Mouse (Mus musculus) urinary bladder, postnatal 10 days (tissue): Measurements from ENCODE around the gene Zdhhc15.
"Not testable (repeated sequence)": the region's sequence is repeated elsewhere in the genome, so short reads cannot be mapped to it uniquely, and the experiment has no call there.

Experiments used
- DNase-seq: peaks from one replicate; pipeline ENCODE4 v3.0.0; 2022; ENCODE audit warnings: low spot score

Zdhhc15 gene

DNA sequence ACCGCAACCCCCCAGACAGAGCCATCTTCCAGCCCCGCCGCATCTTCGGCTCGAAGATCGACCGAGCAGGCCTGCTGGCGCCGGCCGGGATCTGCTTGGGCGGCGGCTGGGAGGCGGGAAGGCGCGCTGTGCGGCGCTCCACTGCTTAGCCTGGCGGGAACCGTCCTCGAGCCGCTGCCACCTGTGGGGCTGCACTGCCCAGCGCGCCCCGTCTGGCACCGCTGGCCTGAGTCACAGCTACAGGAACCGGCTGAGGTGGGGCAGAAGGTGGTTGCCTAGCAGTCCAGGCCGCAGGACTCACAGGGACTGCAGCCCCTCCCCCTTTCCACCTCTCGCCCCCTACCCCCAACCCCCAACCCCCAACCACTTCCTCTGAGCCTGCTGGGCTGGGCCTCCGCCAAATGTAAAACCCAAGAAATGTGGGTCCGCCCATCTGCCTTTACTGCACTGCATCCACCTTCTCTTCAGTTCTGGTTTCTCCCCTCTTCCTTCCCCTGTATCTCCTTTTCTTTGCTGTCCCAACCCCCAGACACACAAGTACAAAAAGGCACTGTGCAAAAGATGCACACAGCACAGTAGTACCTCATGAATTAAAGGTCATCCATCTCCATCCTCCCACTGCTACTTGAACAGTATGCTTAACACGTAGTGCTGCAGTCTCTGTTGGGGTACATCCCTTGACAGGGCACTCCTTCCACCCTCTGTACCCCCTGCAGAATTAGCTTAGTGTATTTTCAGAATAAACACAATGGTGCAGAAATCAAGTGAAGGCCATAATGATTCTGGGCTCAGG is at the start of gene Zdhhc15:
Zdhhc15 (minus strand) TSS at position 308 of the 793 bp plus-strand sequence.
- peak; percentile 10 for DNase-seq

DNA sequence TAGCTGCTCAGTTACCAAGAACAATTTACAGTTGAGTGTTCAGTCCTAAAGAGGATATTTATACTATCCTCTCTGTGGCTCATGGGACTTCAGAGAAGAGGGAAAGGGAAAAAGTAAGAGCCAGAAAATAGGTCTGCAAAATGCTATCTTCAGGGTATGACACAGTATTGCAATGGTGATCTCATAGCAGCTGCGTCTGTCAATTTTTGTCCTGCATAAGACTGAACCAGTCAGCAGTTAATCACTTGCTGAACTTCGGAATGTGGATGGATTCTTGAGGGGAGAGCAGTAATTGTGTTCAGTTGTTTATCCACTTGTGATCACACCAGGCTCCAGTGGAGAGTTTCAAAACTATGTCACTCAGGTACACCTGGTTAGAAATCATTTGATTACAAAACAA is 37.1 kb upstream of the Zdhhc15 start:
- DNase-seq, result no peak

DNA sequence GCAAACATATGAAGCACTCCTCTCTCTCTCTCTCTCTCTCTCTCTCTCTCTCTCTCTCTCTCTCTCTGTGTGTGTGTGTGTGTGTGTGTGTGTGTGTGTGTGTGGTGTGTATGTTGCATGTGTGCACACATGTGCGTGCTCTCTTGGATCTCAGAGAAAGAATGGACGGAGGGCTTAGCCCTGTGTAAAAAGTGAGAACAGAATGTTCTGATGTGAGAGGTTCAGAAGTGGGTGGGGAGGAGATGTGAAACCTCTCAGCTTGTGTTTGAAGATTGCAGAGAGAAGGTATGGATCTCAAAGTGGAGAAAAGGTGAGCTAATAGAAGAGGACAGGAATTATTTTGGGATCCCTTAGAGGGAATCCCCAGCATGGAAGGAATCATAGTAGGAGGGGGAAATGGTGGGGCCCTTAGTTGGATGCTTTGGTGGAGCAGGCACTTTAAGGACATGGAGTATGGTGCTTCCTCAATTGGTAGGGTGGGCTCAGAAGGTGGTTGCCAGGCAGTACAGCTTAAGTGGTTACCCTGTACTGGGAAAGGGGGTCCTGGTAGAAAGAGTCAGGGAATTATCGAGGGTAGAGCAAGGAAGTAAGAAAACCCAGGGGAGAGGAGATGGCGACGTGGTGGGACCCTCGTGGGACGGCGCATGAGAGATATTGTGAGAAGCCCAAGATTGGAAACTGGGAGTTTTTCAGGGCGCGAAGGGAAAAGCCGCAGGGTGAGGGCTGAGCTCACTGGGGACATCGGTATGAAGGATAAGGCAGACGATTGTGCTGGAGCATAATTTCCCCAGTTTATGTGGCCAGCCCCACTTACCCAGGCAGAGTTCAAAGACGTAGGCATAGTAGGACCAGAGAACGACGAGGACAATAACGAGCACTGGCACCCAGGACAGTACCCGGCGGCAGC is 761 bp downstream of the Zdhhc15 start:
- DNase-seq, result no peak

DNA sequence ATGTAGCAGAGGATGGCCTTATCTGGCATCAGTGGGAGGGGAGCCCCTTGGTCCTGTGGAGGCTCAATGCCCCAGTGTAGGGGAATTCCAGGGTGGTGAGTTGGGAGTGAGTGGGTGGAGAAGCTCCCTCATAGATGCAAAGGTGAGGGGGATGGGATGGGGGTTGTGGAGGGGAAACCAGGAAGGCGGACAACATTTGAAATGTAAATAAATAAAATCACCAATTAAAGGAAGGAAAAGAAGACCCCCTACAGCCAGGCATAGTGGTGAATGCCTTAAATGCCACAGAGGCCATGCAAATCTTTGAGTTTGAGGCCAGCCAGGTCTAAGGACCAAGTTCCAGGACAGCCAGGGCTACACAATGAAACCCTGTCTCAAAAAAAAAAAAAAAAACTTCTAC is 13.9 kb downstream of the Zdhhc15 start:
- no peak for DNase-seq

DNA sequence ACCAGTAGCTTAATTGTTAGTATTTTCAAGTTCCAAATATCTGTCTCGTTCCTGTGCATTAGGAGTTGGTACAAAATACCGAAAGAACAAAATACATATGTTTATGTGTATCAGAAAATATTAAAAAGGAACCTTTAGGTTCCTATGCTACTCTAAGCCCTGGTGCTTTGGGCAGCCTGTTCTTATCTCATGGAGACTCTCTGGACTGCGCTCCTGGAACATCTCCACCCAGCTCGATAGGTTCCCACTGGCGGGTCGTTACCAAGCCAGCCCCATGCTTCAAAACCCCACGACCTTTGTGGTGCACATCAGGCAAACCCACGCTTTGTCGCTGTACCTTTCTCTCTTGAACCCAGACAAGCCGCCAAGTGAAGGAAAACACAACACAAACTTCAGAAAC is 58.3 kb downstream of the Zdhhc15 start:
- no peak for DNase-seq

DNA sequence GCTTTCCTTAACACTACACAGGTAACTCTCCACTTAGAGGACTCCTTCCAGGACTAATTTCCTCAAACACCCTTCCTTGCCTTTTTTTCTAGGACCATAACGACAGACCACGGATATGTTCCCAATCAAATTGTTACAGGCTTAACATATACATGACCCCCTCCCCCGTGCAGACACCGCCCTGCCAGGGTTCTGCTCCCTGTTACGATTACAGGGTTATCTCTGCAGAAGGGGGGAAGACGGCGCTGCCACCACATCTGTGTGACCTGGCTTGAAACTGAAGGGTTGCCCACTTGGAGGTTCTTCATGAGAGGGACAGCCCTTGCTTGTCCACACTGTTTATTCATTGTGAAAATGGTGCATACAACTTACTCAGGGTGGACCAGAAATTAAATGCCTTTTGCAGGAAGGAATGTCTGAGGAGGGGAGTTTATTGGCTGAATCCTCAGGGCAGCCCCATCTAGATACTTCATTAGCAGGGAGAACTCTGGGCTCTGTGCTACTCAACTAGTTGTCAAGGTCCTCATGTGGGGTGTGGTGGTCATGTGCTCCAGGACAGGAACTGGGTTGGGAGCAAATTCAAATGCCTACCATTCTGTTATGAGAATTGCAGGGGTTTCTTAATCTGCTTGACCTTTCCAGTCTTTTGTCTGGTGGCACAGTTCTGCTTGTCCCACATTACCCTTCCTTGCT is 67.0 kb downstream of the Zdhhc15 start:
- DNase-seq, result not testable (repeated sequence)

DNA sequence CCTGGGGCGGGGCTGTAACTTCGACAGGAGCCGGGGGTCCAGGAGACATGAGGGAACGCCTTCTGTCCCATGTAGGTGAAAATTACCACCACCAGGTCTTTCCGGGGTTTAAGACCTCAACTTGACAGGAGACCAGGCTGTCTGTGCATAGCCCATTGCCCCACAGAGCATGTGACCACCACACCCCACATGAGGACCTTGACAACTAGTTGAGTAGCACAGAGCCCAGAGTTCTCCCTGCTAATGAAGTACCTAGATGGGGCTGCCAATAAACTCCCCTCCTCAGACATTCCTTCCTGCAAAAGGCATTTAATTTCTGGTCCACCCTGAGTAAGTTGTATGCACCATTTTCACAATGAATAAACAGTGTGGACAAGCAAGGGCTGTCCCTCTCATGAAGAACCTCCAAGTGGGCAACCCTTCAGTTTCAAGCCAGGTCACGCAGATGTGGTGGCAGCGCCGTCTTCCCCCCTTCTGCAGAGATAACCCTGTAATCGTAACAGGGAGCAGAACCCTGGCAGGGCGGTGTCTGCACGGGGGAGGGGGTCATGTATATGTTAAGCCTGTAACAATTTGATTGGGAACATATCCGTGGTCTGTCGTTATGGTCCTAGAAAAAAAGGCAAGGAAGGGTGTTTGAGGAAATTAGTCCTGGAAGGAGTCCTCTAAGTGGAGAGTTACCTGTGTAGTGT is 68.5 kb downstream of the Zdhhc15 start:
- DNase-seq, result not testable (repeated sequence)

DNA sequence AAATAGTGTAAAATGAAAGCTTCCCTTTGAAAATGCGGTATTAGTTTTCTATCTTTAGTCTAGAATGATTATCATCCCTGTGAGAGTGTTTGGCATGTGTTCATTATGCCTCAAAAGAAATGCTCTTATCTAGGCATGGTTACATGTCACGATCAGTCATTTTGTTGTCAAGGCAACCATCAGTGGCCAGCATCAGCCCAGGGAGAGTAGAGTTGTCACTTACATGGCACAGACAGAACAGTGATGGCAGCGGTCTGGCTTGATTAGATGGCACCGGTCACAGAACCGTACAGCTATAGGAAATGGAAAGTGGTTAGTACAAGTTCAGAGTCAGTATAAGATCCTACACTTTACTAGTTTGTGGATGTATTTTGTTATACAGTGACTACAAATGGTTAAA is 96.9 kb downstream of the Zdhhc15 start:
- no peak for DNase-seq

DNA sequence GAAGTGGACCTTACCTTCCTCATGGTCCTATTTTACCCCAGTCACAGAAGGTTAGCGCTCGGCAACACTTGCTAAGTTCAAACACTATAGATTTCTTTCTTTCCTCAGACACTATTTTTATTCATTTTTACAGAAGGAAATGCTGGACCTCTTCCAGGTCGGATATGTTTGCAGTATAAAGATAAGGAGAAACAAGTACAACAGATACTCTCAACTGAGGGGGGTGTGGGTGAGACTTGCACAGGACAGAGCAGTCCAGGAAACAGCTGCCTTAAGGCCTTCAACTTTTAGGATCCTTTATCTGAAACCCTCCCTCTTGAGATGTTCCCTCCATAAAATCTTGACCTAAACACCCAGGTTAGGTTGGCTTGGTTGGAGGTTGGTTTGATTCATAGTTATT is 103.4 kb downstream of the Zdhhc15 start:
- DNase-seq, result no peak

DNA sequence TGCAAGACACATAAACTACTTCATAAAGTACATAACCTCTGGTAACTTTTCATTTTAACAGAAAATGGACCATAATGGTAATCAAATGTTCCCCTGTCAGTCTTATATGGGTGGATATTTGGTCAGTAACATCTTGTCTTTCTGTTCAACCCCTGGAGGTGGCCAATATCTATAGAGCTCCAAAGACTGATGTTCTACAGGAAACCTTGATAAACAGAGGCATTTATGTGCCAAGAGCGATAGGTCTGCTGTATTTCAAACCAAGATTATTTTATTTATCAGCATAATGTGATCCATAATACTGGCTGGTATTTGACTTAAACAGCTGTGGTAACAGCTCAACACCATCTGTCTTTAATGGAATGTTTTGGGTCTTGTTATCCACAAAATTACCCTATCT is 125.6 kb downstream of the Zdhhc15 start:
- no peak for DNase-seq

DNA sequence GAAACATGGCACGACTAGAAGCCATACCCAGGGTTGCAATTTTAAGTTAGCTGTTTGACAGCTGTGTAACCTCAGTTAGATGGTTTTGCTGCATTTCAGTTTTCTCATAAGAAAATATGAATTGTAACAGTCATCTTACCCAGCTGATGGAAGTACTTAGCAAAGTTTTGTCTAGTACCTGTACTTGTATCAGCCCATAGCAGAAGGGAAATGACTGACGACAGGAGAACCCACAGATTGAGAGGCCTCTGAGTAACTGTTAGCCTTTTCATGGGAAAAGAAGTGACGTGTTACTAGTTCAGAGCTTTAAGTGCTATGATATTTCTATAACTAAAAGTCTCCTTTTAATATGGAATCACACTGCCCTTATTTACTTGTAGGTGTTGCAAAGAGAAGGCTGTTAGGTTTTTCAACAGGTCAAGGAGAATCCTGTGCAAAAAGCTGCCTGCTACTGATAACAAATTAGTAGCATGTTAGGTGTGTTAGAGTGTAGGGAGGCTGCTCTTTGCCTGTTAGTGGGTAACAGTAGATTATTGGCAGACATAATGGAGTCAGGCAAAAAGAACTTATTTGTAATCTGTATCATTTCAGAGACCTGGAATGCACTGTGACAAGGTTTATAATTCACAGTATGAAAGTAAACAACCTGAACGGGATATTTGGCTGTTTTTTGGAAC is 126.8 kb downstream of the Zdhhc15 start:
- no peak for DNase-seq

DNA sequence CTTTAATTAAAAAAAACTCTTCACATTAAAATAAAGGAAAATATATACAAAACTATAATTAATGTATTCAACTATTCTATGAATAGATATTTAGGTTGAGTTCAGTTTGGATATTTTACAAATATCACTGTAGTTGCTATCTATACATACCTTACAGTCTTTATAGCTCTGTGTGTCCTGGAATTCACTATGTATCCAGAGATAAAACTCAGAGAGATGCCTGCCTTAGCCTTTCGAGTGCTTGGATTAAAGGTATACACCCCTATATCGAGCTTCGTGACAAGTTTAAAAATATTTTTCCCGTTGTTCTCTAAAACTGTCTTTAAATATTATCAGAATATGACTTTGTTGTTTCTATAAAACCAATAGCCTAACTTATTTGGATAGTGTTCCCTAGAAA is 128.2 kb downstream of the Zdhhc15 start:
- no peak for DNase-seq

DNA sequence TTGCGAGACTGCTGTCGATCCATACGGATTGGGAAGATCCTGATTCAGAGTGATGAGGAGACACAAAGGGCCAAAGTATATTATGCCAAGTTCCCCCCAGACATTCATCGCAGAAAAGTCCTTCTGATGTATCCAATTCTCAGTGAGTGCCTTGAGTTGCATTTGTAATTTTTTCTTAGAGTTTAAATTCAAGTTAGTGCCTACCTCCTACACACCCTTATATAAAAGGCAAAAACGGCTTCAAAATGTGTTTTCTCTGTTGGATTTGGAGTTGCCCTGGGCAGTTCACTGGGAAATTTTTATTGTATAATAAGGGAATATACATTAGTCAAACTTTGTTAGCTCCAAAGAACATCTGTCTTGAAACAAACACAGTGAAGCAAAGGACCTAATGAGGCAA is 169.1 kb downstream of the Zdhhc15 start:
- no peak for DNase-seq

DNA sequence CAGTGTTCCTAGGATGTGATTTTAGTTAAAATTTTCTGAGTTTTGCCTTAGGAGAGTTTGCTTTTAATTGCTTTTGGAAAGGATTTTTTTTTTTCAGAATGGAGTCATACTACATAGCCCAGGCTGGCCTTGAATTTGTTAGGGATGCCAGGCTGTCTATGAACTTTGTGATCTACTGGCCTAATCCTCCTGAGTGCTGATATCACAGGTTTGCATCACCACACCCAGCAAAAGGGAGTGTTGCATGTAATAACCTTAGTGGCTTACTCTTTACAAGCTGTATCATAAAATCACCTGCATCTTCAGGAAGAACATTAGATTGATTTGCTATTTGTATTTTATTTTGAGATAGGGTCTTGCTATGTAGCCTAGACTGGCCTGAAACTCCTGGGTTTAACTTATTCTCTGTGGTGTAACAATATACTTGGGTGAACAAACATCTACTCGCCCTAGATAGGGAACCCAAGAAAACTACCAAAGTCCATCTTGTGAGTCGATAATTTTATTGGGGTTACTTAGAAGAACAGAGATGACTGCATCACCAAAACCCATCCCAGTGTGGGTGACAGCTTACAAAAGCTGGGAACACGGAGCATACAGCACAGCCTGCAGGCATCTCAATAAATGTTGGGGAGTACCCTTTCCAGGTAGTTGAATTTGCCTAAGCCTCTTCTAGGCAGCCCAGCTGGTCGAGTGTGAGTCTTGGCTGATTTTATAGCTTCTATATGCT is 181.1 kb downstream of the Zdhhc15 start:
- DNase-seq, result no peak

DNA sequence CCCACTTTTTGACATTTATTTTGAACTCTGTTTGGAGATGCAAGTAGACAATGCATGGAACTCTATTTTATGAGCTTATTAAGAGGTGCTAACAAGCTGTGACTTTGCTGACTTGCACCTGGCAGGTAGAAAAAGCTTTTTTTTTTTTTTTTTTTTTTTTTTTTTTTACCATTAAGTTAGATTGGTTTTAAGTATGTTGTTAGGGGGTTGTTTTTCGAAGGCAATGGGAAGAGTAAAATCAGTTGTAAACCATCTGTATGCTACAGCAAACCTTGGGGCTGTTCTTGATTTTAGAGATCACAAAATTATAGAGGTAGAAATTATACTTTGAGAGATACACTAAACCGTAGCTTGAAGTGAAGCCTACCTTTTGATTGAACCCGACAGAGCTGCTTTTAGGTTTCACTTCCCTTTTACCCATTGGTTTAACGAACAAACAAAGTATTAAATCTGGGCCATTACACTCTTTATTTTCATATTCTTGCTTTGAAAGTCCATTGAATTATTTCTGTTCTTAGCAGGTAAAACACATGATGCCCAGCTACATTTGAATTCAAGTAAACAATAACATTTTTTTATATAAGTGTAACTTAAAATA is 181.9 kb downstream of the Zdhhc15 start:
- no peak for DNase-seq

DNA sequence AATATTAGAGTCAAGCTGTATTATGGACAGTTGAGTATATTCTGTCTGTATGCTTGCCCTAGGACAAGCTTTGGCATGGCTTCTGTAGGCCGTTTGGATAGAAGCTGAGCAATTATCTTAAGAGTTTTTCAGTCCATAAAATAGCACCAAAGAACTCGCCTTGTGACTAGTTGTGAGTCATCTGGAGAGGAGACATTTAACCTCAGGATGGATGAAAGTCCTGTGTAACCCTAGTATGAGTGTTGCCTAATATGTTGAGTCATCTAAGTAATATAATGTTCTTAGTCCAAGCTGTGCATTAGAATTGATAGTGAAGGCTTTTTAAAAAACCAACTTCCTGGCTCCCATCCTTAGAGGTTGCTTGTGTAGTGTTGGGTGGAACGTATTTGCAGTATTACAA is 182.8 kb downstream of the Zdhhc15 start:
- DNase-seq, result no peak
